Mouse (Mus musculus) myocyte (in vitro differentiated cells): ENCODE data around the gene Gm9747.

Source experiments
- CEBPB ChIP-seq: IDR thresholded peaks from 2 replicates; pipeline ENCODE4 v1.6.1; 2011; ENCODE audit warnings: mild to moderate bottlenecking, moderate library complexity; ENCODE audit not compliant: poor library complexity, insufficient read depth, severe bottlenecking
- E2F4 ChIP-seq: IDR thresholded peaks from one replicate; pipeline ENCODE4 v1.6.1; 2011; ENCODE audit warnings: mild to moderate bottlenecking, control low read depth, moderate library complexity; ENCODE audit not compliant: insufficient read depth
- MAX ChIP-seq: IDR thresholded peaks from one replicate; pipeline ENCODE4 v1.6.1; 2011; ENCODE audit warnings: low read depth, mild to moderate bottlenecking, control low read depth
- MYOD1 ChIP-seq, 3 experiments: IDR thresholded peaks; one replicate each; pipeline ENCODE4 v1.6.1; 2011; ENCODE audit warnings: control low read depth in 2 of 3, low read depth in 2 of 3, mild to moderate bottlenecking in 2 of 3, moderate library complexity in 1 of 3; ENCODE audit not compliant: insufficient read length in 2 of 3, control insufficient read depth in 1 of 3
- MYOG ChIP-seq, 3 experiments: IDR thresholded peaks; one replicate each; pipeline ENCODE4 v1.6.1; 2011; ENCODE audit warnings: control low read depth in 2 of 3, low read depth in 2 of 3, mild to moderate bottlenecking in 2 of 3; ENCODE audit not compliant: insufficient read length in 2 of 3, control insufficient read depth in 1 of 3, insufficient read depth in 1 of 3
- POLR2A ChIP-seq: IDR thresholded peaks from one replicate; pipeline ENCODE4 v1.6.1; 2011; ENCODE audit warnings: low read depth, mild to moderate bottlenecking, control low read depth, moderate library complexity; ENCODE audit not compliant: insufficient read length
- POLR2AphosphoS2 ChIP-seq: IDR thresholded peaks from one replicate; pipeline ENCODE4 v1.6.1; 2011; ENCODE audit warnings: low read depth, control low read depth; ENCODE audit not compliant: insufficient read length
- REST ChIP-seq: IDR thresholded peaks from one replicate; pipeline ENCODE4 v1.6.1; 2011; ENCODE audit warnings: mild to moderate bottlenecking, control low read depth, moderate library complexity; ENCODE audit not compliant: insufficient read depth, insufficient read length
- SRF ChIP-seq: IDR thresholded peaks from one replicate; pipeline ENCODE4 v1.6.1; 2011; ENCODE audit warnings: low read depth; ENCODE audit not compliant: control insufficient read depth, insufficient read length
- TCF12 ChIP-seq: IDR thresholded peaks from one replicate; pipeline ENCODE4 v1.6.1; 2011; ENCODE audit warnings: mild to moderate bottlenecking, control low read depth; ENCODE audit not compliant: poor library complexity, insufficient read depth, severe bottlenecking
- TCF3 ChIP-seq: IDR thresholded peaks from one replicate; pipeline ENCODE4 v1.6.1; 2011; ENCODE audit warnings: low read depth, control low read depth; ENCODE audit not compliant: insufficient read length
- USF1 ChIP-seq: IDR thresholded peaks from one replicate; pipeline ENCODE4 v1.6.1; 2011; ENCODE audit warnings: low read depth, mild to moderate bottlenecking, control low read depth, moderate library complexity

DNA sequence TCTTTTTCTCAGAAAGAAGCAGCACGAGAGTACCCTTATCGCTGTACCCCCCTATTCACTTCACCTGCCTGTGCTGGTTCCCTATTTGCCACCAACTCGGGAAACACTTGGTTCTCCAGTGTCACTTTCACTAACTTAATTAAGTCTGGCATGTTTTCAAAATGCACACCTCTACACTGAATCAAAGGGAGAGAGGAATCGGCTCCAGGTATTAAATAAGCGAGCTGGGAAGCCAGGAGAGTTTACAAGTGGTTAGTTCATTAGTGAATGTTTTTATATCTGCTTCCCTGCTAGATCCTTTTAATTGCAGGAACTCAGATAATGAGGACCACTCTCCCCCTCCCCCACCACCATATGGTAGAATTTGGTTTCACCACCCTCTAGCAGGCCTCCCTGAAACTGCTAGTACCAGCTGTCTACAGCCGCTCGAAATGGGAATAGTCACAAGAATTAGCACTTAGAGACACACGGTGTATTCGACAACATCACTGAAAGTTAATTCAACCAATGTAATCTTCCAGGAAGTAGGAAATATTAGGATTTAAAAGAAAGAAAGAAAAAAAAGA is 28.2 kb downstream of the Gm9747 start:
- TF ChIP-seq POLR2A (no peak), SRF (no peak), MYOD1 (IDR thresholded peaks at IDR 0.05; ENCODE audit: control insufficient read depth in 1 of 3, insufficient read length in 2 of 3, low read depth in 2 of 3) (no peak), CEBPB (no peak), MYOG (IDR thresholded peaks at IDR 0.05; ENCODE audit: control insufficient read depth in 1 of 3, insufficient read depth in 1 of 3, insufficient read length in 2 of 3, low read depth in 2 of 3) (no peak), E2F4 (no peak), MAX (no peak), TCF12 (no peak), REST (no peak), POLR2AphosphoS2 (no peak), USF1 (no peak), TCF3 (no peak)
